Mouse (Mus musculus) CH12.LX (cell line): ENCODE measurements around the gene Zfand6. TPM values are rescaled to one million over a fixed set of nuclear protein-coding genes. Genes with fewer than 3 reads are reported as not detected.

Source experiments
- DNase-seq: peaks from one replicate; pipeline ENCODE4 v3.0.0-alpha.2; 2013; ENCODE audit errors: extremely low read depth
- H3K27ac ChIP-seq: 2 replicates; pipeline ENCODE4 v1.5.1; 2012; ENCODE audit warnings: low read depth, mild to moderate bottlenecking, control low read depth, moderate library complexity; ENCODE audit not compliant: insufficient read depth
- H3K27me3 ChIP-seq: replicated peaks from 2 replicates; pipeline ENCODE3; 2012; ENCODE audit warnings: inconsistent platforms
- H3K36me3 ChIP-seq, 2 experiments: replicated peaks in 1 of 2; 2 replicates each; pipeline versions ENCODE3 to v1.6.1; 2012; ENCODE audit warnings: inconsistent platforms in 1 of 2, low read length in 1 of 2, mild to moderate bottlenecking in 1 of 2, mixed read lengths in 1 of 2, moderate library complexity in 1 of 2; ENCODE audit not compliant: control insufficient read depth in 1 of 2, insufficient read depth in 1 of 2
- H3K4me1 ChIP-seq, 2 experiments: 2 replicates each; pipeline ENCODE4 v1.6.1; 2012; ENCODE audit warnings: inconsistent platforms in 1 of 2, moderate library complexity in 1 of 2; ENCODE audit not compliant: insufficient read depth in 2 of 2, control insufficient read depth in 1 of 2
- H3K4me2 ChIP-seq: 2 replicates; pipeline ENCODE4 v1.6.1; 2012; ENCODE audit warnings: low read depth, mild to moderate bottlenecking, control low read depth; ENCODE audit not compliant: poor library complexity, insufficient read depth, severe bottlenecking
- H3K4me3 ChIP-seq, 3 experiments: fragments of 150-350 bp in 1 of 3; sonication (generic) in 1 of 3; replicated peaks in 1 of 3; 2 replicates each; pipeline versions ENCODE3 to v1.5.1; 2011 to 2012; ENCODE audit warnings: low read depth in 2 of 3, low read length in 2 of 3, mild to moderate bottlenecking in 2 of 3, moderate library complexity in 2 of 3, control low read depth in 1 of 3, improper control_type of control experiment in 1 of 3, inconsistent platforms in 1 of 3, mixed read lengths in 1 of 3; ENCODE audit not compliant: poor library complexity in 1 of 3
- H3K79me2 ChIP-seq: replicated peaks from 2 replicates; pipeline ENCODE4 v1.6.1; 2012; ENCODE audit warnings: mild to moderate bottlenecking, moderate library complexity; ENCODE audit not compliant: control insufficient read depth, poor library complexity, insufficient read depth, severe bottlenecking; ENCODE audit errors: extremely low read depth
- H3K9ac ChIP-seq: 2 replicates; pipeline ENCODE4 v1.6.1; 2012; ENCODE audit warnings: low read depth, mild to moderate bottlenecking, control low read depth, moderate library complexity; ENCODE audit not compliant: insufficient read depth
- H3K9me3 ChIP-seq: replicated peaks from 2 replicates; pipeline ENCODE3; 2012; ENCODE audit warnings: low read length, inconsistent platforms, mixed read lengths
- BHLHE40 ChIP-seq: IDR thresholded peaks from 2 replicates; pipeline ENCODE4 v1.6.1; 2011; ENCODE audit warnings: mild to moderate bottlenecking, low read depth, low read length, improper control_type of control experiment
- CHD1 ChIP-seq: IDR thresholded peaks from 2 replicates; pipeline ENCODE4 v1.6.1; 2012; ENCODE audit warnings: low read depth, low read length, improper control_type of control experiment, inconsistent platforms
- CTCF ChIP-seq, 2 experiments: IDR thresholded peaks in 1 of 2; conservative IDR thresholded peaks in 1 of 2; 2 replicates each; pipeline ENCODE4 v1.5.1; 2011 to 2012; ENCODE audit warnings: low read depth in 2 of 2, low read length in 2 of 2, improper control_type of control experiment in 1 of 2, inconsistent platforms in 1 of 2, mild to moderate bottlenecking in 1 of 2, moderate library complexity in 1 of 2
- ELF1 ChIP-seq: IDR thresholded peaks from 2 replicates; pipeline ENCODE4 v1.6.1; 2014; ENCODE audit warnings: low read depth, mild to moderate bottlenecking, inconsistent platforms, low read length, improper control_type of control experiment
- HCFC1 ChIP-seq: IDR thresholded peaks from 2 replicates; pipeline ENCODE4 v1.6.1; 2012; ENCODE audit warnings: low read depth, mild to moderate bottlenecking, inconsistent platforms, low read length, improper control_type of control experiment
- IRF4 ChIP-seq: IDR thresholded peaks from 2 replicates; pipeline ENCODE4 v1.6.1; 2014; ENCODE audit warnings: low read depth, mild to moderate bottlenecking, inconsistent platforms, low read length, improper control_type of control experiment
- JUN ChIP-seq: IDR thresholded peaks from 2 replicates; pipeline ENCODE4 v1.6.1; 2011; ENCODE audit warnings: low read depth, mild to moderate bottlenecking, low read length, improper control_type of control experiment, moderate library complexity; ENCODE audit not compliant: insufficient read depth
- JUND ChIP-seq: conservative IDR thresholded peaks from 2 replicates; pipeline ENCODE4 v1.6.1; 2011; ENCODE audit warnings: low read depth, low read length, improper control_type of control experiment
- MAX ChIP-seq: IDR thresholded peaks from 2 replicates; pipeline ENCODE4 v1.6.1; 2011; ENCODE audit warnings: low read length, improper control_type of control experiment
- MAZ ChIP-seq: IDR thresholded peaks from 2 replicates; pipeline ENCODE4 v1.6.1; 2012; ENCODE audit warnings: low read depth, mild to moderate bottlenecking, inconsistent platforms, low read length, improper control_type of control experiment, moderate library complexity
- MXI1 ChIP-seq: IDR thresholded peaks from 2 replicates; pipeline ENCODE4 v1.6.1; 2011; ENCODE audit warnings: mild to moderate bottlenecking, low read depth, low read length, improper control_type of control experiment
- MYC ChIP-seq: IDR thresholded peaks from 2 replicates; pipeline ENCODE4 v1.6.1; 2011; ENCODE audit warnings: low read depth, mild to moderate bottlenecking, improper control_type of control experiment, low read length
- NELFE ChIP-seq: IDR thresholded peaks from 2 replicates; pipeline ENCODE4 v1.6.1; 2011; ENCODE audit warnings: low read depth, low read length, improper control_type of control experiment
- PAX5 ChIP-seq: IDR thresholded peaks from 2 replicates; pipeline ENCODE4 v1.6.1; 2012; ENCODE audit warnings: low read length, inconsistent platforms, mixed read lengths
- POLR2A ChIP-seq: IDR thresholded peaks from 2 replicates; pipeline ENCODE4 v1.6.1; 2011; ENCODE audit warnings: low read depth, mild to moderate bottlenecking, improper control_type of control experiment, low read length
- RAD21 ChIP-seq: IDR thresholded peaks from 2 replicates; pipeline ENCODE4 v1.6.1; 2011; ENCODE audit warnings: low read depth, mild to moderate bottlenecking, low read length, improper control_type of control experiment, moderate library complexity
- RCOR1 ChIP-seq: conservative IDR thresholded peaks from 2 replicates; pipeline ENCODE4 v1.6.1; 2012; ENCODE audit warnings: low read depth, mild to moderate bottlenecking, inconsistent platforms, low read length, improper control_type of control experiment
- SMC3 ChIP-seq: IDR thresholded peaks from 2 replicates; pipeline ENCODE4 v1.6.1; 2011; ENCODE audit warnings: low read depth, low read length, improper control_type of control experiment
- TBP ChIP-seq: conservative IDR thresholded peaks from 2 replicates; pipeline ENCODE4 v1.6.1; 2011; ENCODE audit warnings: low read depth, low read length, improper control_type of control experiment
- UBTF ChIP-seq: IDR thresholded peaks from 2 replicates; pipeline ENCODE4 v1.6.1; 2012; ENCODE audit warnings: low read depth, mild to moderate bottlenecking, inconsistent platforms, low read length, improper control_type of control experiment, moderate library complexity
- USF2 ChIP-seq: conservative IDR thresholded peaks from 2 replicates; pipeline ENCODE4 v1.6.1; 2011; ENCODE audit warnings: low read depth, low read length, improper control_type of control experiment
- ZC3H11A ChIP-seq: IDR thresholded peaks from 2 replicates; pipeline ENCODE4 v1.6.1; 2012; ENCODE audit warnings: low read depth, mild to moderate bottlenecking, inconsistent platforms, low read length, improper control_type of control experiment
- ZKSCAN1 ChIP-seq: IDR thresholded peaks from 2 replicates; pipeline ENCODE4 v1.6.1; 2012; ENCODE audit warnings: low read depth, inconsistent platforms, low read length, improper control_type of control experiment, borderline replicate concordance
- ZNF384 ChIP-seq: IDR thresholded peaks from 2 replicates; pipeline ENCODE4 v1.6.1; 2012; ENCODE audit warnings: low read depth, low read length, improper control_type of control experiment, inconsistent platforms
- dilution Hi-C: fragments of 300-500 bp; cut with MboI; formaldehyde crosslinking; loops from 2 replicates; pipeline ENCODE4 v1.14.3; 2020; ENCODE audit warnings: low sequenced_read_pairs; ENCODE audit not compliant: extremely low pct_unique_long_range_greater_than_20kb, extremely low pct_ligation_motif_present
- in situ Hi-C: fragments of 300-500 bp; cut with MboI; formaldehyde crosslinking; loops from 3 replicates; pipeline ENCODE4 v1.14.3; 2019; ENCODE audit warnings: low sequenced_read_pairs, low pct_ligation_motif_present, low pct_unique_long_range_greater_than_20kb, mixed read lengths
- polyA plus RNA-seq: library from polyadenylated mRNA; unstranded; fragments of >175 nt; gene quantifications from 2 replicates; pipeline ENCODE4 v1.2.1, GENCODE M21; 2012; ENCODE audit warnings: low read depth; ENCODE audit not compliant: insufficient read length
- total RNA-seq, 2 experiments: library from RNA; depleted of rRNA; stranded (reverse); fragments of 300-350 nt in 1 of 2; fragments of >200 nt in 1 of 2; gene quantifications; 2 replicates each; pipeline ENCODE4 v1.2.3; 2012 to 2014

Zfand6 gene
- total and polyA plus RNA-seq, 3 experiments, result 57.5 to 196 (median 78.0) TPM

DNA sequence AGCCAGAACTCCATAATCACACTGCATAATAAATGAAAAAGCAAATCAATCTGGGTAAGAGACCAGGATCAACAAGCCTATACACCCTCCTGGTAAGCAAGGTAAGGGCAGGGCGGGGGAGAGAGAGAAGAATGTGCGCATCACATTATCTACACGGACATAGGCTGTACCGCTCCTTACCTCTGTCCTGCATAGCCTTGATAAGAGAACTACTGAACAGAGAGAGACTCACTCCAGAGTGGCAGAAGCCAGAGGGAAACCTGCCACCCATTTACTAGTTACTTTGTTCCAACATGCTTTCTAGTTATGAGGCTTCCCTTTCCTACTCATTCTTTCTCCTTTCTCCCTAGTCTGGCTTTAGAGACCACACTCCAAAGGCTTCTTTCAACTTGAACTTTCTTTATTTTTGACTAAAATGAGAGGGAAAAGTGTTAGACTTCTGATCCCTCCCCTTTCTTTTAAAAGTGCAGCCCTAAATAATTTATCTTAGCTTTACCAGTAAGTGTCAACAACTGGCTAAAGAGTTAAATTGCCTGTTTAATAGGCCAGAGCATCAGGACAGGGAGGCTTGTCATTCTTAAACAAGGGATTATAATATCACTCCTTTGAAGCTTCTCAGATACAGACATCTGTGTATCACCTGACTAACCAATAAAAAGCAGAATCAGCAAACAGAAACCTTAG, 38.3 kb downstream of the Zfand6 start:
- Histone ChIP-seq H3K36me3 (peaks cover 7 to 55% of the 10 kb centered on the region in 2 experiments), H3K27me3 (no peaks in the 10 kb centered on the region), H3K4me1 (peaks cover 0 to 12% of the 10 kb centered on the region in 2 experiments; a peak in 1 of 4 replicates), H3K9ac (no peak overlapping the region), H3K4me3 (no peak overlapping the region), H3K79me2 (peaks cover 17% of the 10 kb centered on the region), H3K4me2 (no peak overlapping the region), H3K27ac (no peak overlapping the region), H3K9me3 (no peaks in the 10 kb centered on the region)
- dilution Hi-C loops, result no loop called here
- in situ Hi-C loops, result no loop called here
- TF ChIP-seq JUN (no peak), POLR2A (no peak), PAX5 (no peak), ZC3H11A (no peak), ELF1 (no peak), RCOR1 (no peak), ZKSCAN1 (no peak), SMC3 (no peak)
- DNase-seq, result no peak

DNA sequence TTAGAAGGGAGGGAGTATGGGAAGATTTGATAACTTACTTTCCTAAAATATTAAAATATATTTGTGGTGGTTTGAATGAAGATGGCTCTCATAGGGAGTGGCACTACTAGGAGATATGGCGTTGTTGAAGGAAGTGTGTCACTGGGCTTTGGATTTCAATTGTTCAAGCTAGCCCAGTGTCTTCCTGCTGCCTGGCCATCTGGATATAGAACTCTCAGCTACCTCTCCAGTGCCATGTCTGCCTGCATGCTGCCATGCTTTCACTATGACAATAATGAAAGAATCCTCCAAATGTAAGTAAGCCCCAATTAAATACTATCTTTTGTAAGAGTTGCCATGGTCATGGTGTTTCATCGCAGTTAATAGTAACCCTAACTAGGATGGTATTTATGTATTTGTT, 40.7 kb downstream of the Zfand6 start:
- H3K4me1 ChIP-seq, result peaks cover 0 to 4% of the 10 kb centered on the region in 2 experiments; a peak in 1 of 4 replicates
- in situ Hi-C loops, result no loop called here
- dilution Hi-C loops, result no loop called here
- no peaks in the 10 kb centered on the region for H3K27me3 ChIP-seq
- no peak overlapping the region for H3K27ac ChIP-seq
- DNase-seq, result no peak
- no peak overlapping the region for H3K9ac ChIP-seq
- no peak overlapping the region for H3K4me2 ChIP-seq
- H3K36me3 ChIP-seq, result peaks cover 7 to 48% of the 10 kb centered on the region in 2 experiments
- TF ChIP-seq TBP (no peak), CTCF (conservative IDR thresholded peaks at IDR 0.05 in 1 of 2, IDR thresholded peaks at IDR 0.05 in 1 of 2; ENCODE audit: low read depth in 2 of 2, low read length in 2 of 2) (no peak), RAD21 (no peak), ZNF384 (no peak), USF2 (no peak), MYC (no peak), NELFE (no peak), MAZ (no peak), ELF1 (no peak), CHD1 (no peak), MAX (no peak), BHLHE40 (no peak), IRF4 (no peak), MXI1 (no peak), ZC3H11A (no peak), UBTF (no peak), HCFC1 (no peak), RCOR1 (no peak), JUND (no peak), ZKSCAN1 (no peak)
- H3K4me3 ChIP-seq, result no peak overlapping the region
- peaks cover 14% of the 10 kb centered on the region for H3K79me2 ChIP-seq
- H3K9me3 ChIP-seq, result no peaks in the 10 kb centered on the region
